Mouse (Mus musculus) kidney, embryonic 16.5 days (tissue): ENCODE measurements around the gene Ptpn3. TPM values are rescaled to one million over a fixed set of nuclear protein-coding genes. Genes with fewer than 3 reads are reported as not detected.
A peak's percentile ranks its signal among the peaks of the same experiment; 100 is the strongest.

Experiments
- ATAC-seq: fragments of 200-750 bp; cut with Nextera tagmentation; 2 replicates; pipeline ENCODE4 v1.8.0; 2017; ENCODE audit warnings: moderate TSS enrichment; ENCODE audit not compliant: low FRiP score, low TSS enrichment
- H3K27ac ChIP-seq: fragments of 300-500 bp; sonication (generic); 2 replicates; pipeline ENCODE4 v1.5.1; 2014; ENCODE audit warnings: low read length
- H3K27me3 ChIP-seq: fragments of 300-500 bp; sonication (generic); 2 replicates; pipeline ENCODE4 v1.6.1; 2014; ENCODE audit warnings: low read length, control low read depth, mixed read lengths; ENCODE audit not compliant: insufficient read depth
- H3K36me3 ChIP-seq: fragments of 300-500 bp; sonication (generic); 2 replicates; pipeline ENCODE4 v1.6.1; 2014; ENCODE audit warnings: low read length, control low read depth, mixed read lengths; ENCODE audit not compliant: insufficient read depth
- H3K4me1 ChIP-seq: fragments of 300-500 bp; sonication (generic); 2 replicates; pipeline ENCODE4 v1.6.1; 2014; ENCODE audit warnings: low read length, control low read depth, mixed read lengths; ENCODE audit not compliant: insufficient read depth
- H3K4me2 ChIP-seq: fragments of 300-500 bp; sonication (generic); replicated peaks from 2 replicates; pipeline ENCODE4 v1.6.1; 2014; ENCODE audit warnings: low read depth, low read length
- H3K4me3 ChIP-seq: fragments of 300-500 bp; sonication (generic); 2 replicates; pipeline ENCODE4 v1.5.1; 2014; ENCODE audit warnings: mild to moderate bottlenecking, low read length
- H3K9ac ChIP-seq: fragments of 300-500 bp; sonication (generic); replicated peaks from 2 replicates; pipeline ENCODE4 v1.6.1; 2014; ENCODE audit warnings: low read length
- H3K9me3 ChIP-seq: fragments of 300-500 bp; sonication (generic); 2 replicates; pipeline ENCODE4 v1.6.1; 2016; ENCODE audit warnings: low read length, control low read depth
- WGBS: fragments of 180-500 bp; shearing (Covaris S2); extraction: QIAGEN DNeasy Blood & Tissue Kit; methylation state at CpG from one replicate; pipeline ENCODE4 v1.1.7; 2014; 5-methylcytosine and 5-hydroxymethylcytosine counted together
- polyA plus RNA-seq: library from polyadenylated mRNA; unstranded; fragments of >200 nt; fragmentation: Nextera tagmentation; extraction: Ambion mirVana; gene quantifications from 2 replicates; pipeline ENCODE4 v1.2.1, GENCODE M21; 2015

The Ptpn3 gene
- polyA plus RNA-seq, 1 experiment from 2014 or later = 9.0 TPM

DNA sequence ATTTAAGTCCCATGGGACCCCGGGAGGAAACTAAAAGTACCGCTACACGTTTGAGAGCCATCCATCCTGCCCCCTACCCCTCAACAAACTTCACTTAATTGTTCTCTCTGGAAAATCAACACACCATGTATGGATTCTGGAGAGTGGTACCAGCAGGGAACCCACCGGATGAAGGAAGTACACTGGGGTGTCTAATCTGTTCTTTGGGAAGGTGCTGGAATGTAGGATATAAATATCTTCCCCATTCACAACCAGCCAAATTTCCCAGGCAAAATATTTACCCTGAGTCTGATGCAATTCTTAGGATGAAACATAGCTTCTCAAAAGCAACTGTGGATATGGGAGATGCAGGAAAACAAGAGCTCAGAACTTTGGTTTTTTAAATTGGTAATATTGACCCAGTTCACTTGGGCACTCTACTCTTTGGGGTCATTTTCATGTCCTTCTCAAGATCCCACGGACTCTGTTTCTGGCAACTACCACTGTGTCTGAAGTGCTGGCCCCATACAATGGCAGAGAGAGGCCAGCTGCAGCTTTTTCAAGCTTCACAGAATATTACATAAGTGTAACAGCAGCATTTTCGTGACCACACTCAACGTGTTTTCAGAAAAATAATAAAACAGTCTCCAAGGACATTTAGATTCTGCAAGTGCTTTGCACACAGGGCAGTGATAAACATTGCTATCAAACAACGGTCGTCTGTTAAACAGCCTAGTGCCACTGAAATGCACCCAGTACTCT, 109.9 kb downstream of the Ptpn3 start:
- Histone ChIP-seq H3K4me2 (no peak overlapping the region), H3K4me3 (no peak overlapping the region), H3K9me3 (no peaks in the 10 kb centered on the region), H3K9ac (no peak overlapping the region), H3K27ac (no peak overlapping the region), H3K27me3 (no peaks in the 10 kb centered on the region), H3K36me3 (0 out of 2 replicates have a peak, but pooled peaks cover 15% of the 10 kb centered on the region), H3K4me1 (no peaks in the 10 kb centered on the region)
- no peak for ATAC-seq
- WGBS = 71% methylated on average over 9 of the region's 9 CpGs

DNA sequence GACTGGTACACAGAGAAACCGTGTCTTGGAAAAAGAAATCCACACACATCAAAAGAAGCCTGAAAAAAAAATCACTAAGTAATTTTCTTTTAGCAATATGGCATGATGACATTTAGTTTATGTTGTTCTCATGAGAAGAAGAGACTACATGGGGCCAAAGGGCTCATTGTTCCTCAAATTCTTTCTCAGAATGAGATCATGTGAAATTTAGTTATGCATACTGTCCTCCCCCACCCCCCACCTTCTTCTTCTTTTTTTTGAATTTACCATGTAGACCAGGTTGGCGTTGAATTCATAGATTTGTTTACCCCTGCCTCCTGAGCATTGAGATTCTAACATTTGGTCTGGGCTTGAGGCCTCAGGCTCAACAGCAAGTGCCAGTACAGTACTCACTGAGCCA, 111.8 kb downstream of the Ptpn3 start:
- no peak for ATAC-seq
- WGBS = 91% methylated on average over 2 of the region's 2 CpGs
- no peak overlapping the region for H3K4me2 ChIP-seq
- no peaks in the 10 kb centered on the region for H3K27me3 ChIP-seq
- no peak overlapping the region for H3K27ac ChIP-seq
- no peak overlapping the region for H3K9ac ChIP-seq
- no peaks in the 10 kb centered on the region for H3K9me3 ChIP-seq
- 0 out of 2 replicates have a peak, but pooled peaks cover 5% of the 10 kb centered on the region for H3K36me3 ChIP-seq
- H3K4me1 ChIP-seq = peaks cover 11% of the 10 kb centered on the region
- H3K4me3 ChIP-seq = no peak overlapping the region

DNA sequence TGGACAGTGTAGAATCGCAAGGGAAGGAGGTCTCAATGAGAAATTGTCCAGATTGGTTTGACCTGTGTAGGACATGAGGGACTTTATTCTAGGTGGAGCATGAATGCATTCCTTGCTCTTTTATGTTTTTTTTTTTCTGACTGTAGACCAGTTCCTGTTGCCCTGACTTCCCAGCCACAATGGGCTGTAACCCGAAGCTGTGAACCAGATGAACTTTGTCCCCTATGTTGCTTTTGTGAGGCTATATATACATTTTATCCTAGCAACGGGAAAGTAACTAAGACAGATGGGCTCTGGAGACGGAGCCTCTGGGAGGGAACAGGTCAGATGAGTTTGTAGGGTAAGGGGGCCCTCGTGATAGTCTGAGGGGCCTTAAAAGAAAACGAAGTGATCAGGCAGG, 115.6 kb downstream of the Ptpn3 start:
- Histone ChIP-seq H3K9me3 (no peaks in the 10 kb centered on the region), H3K36me3 (no peaks in the 10 kb centered on the region), H3K4me1 (peaks cover 11% of the 10 kb centered on the region), H3K4me3 (no peak overlapping the region), H3K27ac (no peak overlapping the region), H3K9ac (no peak overlapping the region), H3K4me2 (no peak overlapping the region), H3K27me3 (no peaks in the 10 kb centered on the region)
- no peak for ATAC-seq
- WGBS = 11% methylated on average over 6 of the region's 6 CpGs

DNA sequence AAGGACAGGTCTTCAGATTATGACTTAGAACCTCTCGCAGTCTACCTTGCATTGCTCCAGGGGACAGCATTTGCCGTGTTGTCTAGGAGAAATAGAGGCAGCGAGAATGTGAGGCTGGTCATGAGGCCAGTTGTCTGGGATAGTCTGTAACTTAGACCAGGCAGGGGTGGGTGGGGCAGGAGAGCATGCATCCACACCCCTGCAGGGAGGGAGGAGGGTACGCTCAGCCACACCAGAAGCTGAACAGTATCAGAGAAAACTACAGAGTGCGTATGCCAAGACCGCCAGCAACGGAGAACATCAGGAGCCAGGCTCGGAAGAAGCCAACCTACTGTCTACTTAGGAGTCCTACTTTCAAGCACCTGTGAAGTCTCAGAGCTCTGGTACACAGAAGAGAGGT, 116.2 kb downstream of the Ptpn3 start:
- no peaks in the 10 kb centered on the region for H3K9me3 ChIP-seq
- WGBS = 73% methylated on average over 8 of the region's 8 CpGs
- H3K4me3 ChIP-seq = no peak overlapping the region
- peaks cover 11% of the 10 kb centered on the region for H3K4me1 ChIP-seq
- peak; percentile 56; the same call in 1 of the 2 replicates for ATAC-seq
- H3K27me3 ChIP-seq = no peaks in the 10 kb centered on the region
- H3K9ac ChIP-seq = no peak overlapping the region
- H3K27ac ChIP-seq = no peak overlapping the region
- no peaks in the 10 kb centered on the region for H3K36me3 ChIP-seq
- no peak overlapping the region for H3K4me2 ChIP-seq

DNA sequence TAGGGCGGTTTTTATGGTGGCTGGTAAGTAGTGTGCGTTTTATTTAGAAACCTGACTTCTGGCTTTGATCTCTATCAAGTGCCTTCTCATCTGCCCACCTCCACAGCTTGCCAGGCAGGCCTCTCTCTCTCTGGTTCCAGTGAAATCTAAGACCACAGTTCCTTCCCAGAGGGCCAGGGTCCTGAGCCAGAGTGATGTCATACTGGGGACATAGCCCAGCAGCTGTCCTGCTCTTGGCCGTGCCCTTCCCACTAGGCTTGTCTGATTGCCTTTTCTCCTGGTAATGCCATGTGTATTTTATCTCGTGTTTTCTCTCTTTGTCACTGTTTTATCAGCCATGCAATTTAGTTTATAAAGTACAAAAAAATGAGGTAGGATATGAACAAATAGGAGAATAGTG, 118.1 kb downstream of the Ptpn3 start:
- Histone ChIP-seq H3K27ac (no peak overlapping the region), H3K9ac (no peak overlapping the region), H3K9me3 (no peaks in the 10 kb centered on the region), H3K4me2 (no peak overlapping the region), H3K27me3 (no peaks in the 10 kb centered on the region), H3K36me3 (no peaks in the 10 kb centered on the region), H3K4me3 (no peak overlapping the region), H3K4me1 (peaks cover 11% of the 10 kb centered on the region)
- ATAC-seq = 0 out of 2 replicates have a peak, but pooled peaks have one; percentile 55
- WGBS = 34% methylated on average over 4 of the region's 4 CpGs

DNA sequence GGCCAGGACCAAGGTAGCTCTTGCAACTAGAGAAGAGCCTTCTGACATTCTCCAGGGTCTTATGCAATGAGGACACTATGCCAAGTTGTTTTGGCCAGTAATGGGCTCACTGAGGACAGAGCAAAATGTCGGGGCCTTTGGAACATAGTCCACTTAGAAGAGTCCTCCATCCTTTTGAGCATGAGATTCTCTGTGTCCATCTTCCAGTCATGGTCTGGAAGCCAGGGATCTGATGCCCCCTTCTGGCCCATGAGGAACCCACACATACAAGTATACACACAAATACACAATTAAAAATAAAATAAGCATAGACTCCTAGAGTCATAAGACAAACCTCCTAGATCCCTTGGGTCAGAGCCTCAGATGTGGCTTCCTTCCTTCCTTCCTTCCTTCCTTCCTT, 120.1 kb downstream of the Ptpn3 start:
- ATAC-seq = no peak
- H3K9me3 ChIP-seq = no peaks in the 10 kb centered on the region
- H3K4me1 ChIP-seq = peaks cover 10% of the 10 kb centered on the region
- WGBS = 69% methylated on average over 1 of the region's 1 CpGs
- H3K27ac ChIP-seq = no peak overlapping the region
- H3K4me3 ChIP-seq = no peak overlapping the region
- no peaks in the 10 kb centered on the region for H3K27me3 ChIP-seq
- H3K9ac ChIP-seq = no peak overlapping the region
- no peaks in the 10 kb centered on the region for H3K36me3 ChIP-seq
- H3K4me2 ChIP-seq = no peak overlapping the region

DNA sequence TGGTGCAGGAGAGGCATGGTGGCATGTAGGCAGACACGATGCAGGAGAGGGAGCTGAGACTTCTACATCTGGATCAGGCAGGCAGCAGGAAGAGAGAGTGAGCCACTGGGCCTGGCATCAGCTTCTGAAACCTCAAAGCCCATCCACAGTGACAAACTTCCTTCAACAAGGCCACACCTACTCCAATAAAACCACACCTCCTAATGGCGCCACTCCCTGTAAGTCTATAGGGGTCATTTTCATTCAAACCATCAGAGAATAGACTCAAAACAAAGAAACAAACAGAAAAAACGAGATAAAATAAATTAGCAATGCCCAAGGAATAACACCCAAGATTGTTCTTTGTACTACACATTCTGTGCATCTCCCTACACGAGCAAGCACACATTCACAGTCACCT, 122.8 kb downstream of the Ptpn3 start:
- Histone ChIP-seq H3K27ac (no peak overlapping the region), H3K4me2 (no peak overlapping the region), H3K27me3 (no peaks in the 10 kb centered on the region), H3K9ac (no peak overlapping the region), H3K4me3 (no peak overlapping the region), H3K9me3 (no peaks in the 10 kb centered on the region), H3K4me1 (peaks cover 5% of the 10 kb centered on the region; the same call in 1 of the 2 replicates), H3K36me3 (no peaks in the 10 kb centered on the region)
- no peak for ATAC-seq
- 72% methylated on average over 4 of the region's 4 CpGs for WGBS

DNA sequence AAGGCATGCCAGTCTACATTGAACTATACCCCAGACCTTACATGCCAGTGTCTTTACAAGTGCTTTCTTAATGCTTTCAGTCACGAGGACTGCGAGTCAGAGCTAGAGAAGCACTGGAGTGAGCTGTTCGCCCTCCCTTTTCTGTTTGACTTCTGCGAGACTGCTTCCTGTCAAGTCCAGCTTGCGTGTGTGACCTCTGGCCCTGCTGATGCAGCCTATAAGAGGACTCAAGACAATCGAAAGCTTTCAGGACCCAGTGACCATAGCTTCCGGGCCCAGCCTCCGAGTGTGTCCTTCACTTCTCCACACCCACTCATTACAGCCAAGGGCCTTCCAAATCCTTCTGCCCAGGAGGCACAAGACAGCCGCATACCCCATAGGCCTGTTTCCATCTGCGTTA, 126.3 kb downstream of the Ptpn3 start:
- no peak overlapping the region for H3K4me3 ChIP-seq
- H3K36me3 ChIP-seq = no peaks in the 10 kb centered on the region
- no peaks in the 10 kb centered on the region for H3K27me3 ChIP-seq
- H3K4me1 ChIP-seq = peaks cover 9% of the 10 kb centered on the region; the same call in 1 of the 2 replicates
- no peaks in the 10 kb centered on the region for H3K9me3 ChIP-seq
- no peak overlapping the region for H3K27ac ChIP-seq
- no peak overlapping the region for H3K4me2 ChIP-seq
- 34% methylated on average over 10 of the region's 10 CpGs for WGBS
- ATAC-seq = no peak; the same call in 1 of the 2 replicates
- H3K9ac ChIP-seq = no peak overlapping the region

DNA sequence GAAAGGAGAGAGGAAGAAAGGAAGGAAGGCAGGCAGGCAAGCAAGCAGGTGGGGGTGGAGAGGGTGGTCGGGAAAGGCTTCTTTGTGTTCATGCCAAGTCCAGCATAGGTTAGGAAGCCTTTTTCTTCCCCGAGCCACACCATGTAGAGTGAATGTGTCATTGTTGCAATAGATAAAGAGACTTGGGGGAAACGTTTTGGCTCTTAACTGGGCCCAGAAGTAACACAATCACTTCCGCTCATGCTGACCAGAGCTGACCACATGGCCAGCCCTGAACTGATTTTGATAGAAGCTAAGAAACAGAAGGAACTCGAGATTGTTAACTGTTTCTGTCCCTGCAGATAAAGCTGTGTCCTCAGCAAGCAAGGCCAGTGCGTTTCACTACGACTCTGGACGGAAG, 128.8 kb downstream of the Ptpn3 start:
- no peak for ATAC-seq
- WGBS = 60% methylated on average over 8 of the region's 8 CpGs

DNA sequence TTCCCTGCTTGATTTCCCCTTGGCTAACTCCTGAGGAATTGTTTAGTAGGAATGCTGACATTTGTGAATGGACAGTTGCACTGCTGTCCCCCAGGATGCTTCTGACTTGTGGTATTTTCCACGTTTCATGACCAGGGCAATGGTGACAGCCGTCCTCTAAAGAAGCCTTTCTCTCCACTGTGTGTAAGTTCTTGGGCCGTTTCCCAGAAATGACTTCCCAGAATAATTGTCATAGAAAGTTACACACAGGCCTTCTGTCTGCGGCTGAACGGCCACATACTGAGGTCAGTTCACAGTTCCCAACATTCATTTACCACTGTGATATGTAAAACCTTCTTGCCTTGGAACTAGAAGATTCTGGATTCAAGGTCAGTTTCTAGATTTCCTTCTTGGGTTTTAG, 129.8 kb downstream of the Ptpn3 start:
- Histone ChIP-seq H3K9me3 (no peaks in the 10 kb centered on the region), H3K27ac (peak overlapping the region; percentile 42; the same call in 1 of the 2 replicates), H3K4me1 (peaks cover 9% of the 10 kb centered on the region; the same call in 1 of the 2 replicates), H3K9ac (0 out of 2 replicates have a peak overlapping the region, but pooled peaks have one; percentile 4), H3K36me3 (no peaks in the 10 kb centered on the region), H3K27me3 (no peaks in the 10 kb centered on the region), H3K4me3 (no peak overlapping the region), H3K4me2 (no peak overlapping the region)
- 48% methylated on average over 5 of the region's 5 CpGs for WGBS
- no peak for ATAC-seq

More for the DNA sequence above, 128.8 kb downstream of the Ptpn3 start:
- Histone ChIP-seq H3K27me3 (no peaks in the 10 kb centered on the region), H3K4me3 (no peak overlapping the region), H3K9ac (no peak overlapping the region), H3K27ac (no peak overlapping the region), H3K9me3 (no peaks in the 10 kb centered on the region), H3K4me2 (no peak overlapping the region), H3K36me3 (no peaks in the 10 kb centered on the region), H3K4me1 (peaks cover 9% of the 10 kb centered on the region; the same call in 1 of the 2 replicates)
